Mouse (Mus musculus) layer of hippocampus, adult 9-10 months (tissue): ENCODE measurements around the gene Wdr31.

Experiments
- DNase-seq: peaks from one replicate; pipeline ENCODE4 v3.0.0; 2022; ENCODE audit warnings: low spot score

Gene Wdr31

DNA sequence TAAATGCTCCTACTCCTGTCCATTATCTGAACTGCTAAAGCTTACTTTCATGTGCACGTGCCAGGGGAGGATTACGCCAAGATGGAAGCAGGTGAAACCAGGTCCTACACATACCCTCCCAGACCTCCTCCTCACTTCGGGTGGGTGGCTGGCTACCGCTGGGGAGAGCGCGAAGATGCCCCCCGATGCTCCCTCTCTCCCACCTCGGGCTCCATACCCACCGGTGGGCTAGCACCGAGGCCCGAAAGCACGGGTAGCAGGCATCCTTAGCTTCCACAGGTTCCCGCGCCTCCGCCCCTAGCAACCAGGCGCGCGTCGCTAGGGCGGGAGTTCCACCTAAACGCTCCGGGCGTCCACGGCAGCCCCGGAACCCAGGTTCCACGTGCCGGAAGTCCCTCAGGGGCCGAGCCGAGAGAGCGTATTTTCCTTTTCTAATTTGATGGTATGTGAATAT lies at the start of gene Wdr31:
TSS of gene Wdr31 (minus strand) at position 299 of the 454 bp plus-strand sequence.
- peak; percentile 59 for DNase-seq

GRCm38 (mm10) chr4:62519849-62520233 lies 49.1 kb upstream of the Wdr31 start, which contains the start of gene Alad:
Gene Alad (minus strand): TSS chr4:62519918.
- no peak for DNase-seq

- no peak for DNase-seq
Measured at GRCm38 (mm10) chr4:62519122-62519848, 48.6 kb upstream of the Wdr31 start.

GRCm38 (mm10) chr4:62518416-62519121 lies 47.9 kb upstream of the Wdr31 start:
- no peak for DNase-seq

- no peak for DNase-seq
Measured at GRCm38 (mm10) chr4:62517538-62518415, 47.1 kb upstream of the Wdr31 start.

GRCm38 (mm10) chr4:62517046-62517445 lies 46.4 kb upstream of the Wdr31 start:
- DNase-seq = no peak

DNA sequence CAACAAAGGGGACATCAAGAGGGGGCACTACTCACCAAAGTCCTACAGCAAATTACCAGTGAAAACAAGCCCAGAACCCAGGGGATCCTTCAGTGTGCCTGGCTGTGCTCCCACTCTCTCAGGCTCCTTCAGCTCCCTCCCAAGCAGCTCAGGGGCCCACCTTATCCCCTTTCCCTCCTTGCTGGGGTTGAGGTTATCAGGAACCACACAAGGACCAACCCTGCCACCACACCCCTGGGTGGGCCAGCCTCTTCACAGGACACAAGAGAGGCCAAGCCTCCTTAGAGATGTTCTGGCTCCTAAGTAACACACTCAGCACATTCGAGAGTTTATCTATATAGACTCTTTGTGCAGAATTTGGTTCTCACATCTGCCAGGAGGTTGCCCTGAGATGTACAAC lies 45.9 kb upstream of the Wdr31 start:
- no peak for DNase-seq

DNA sequence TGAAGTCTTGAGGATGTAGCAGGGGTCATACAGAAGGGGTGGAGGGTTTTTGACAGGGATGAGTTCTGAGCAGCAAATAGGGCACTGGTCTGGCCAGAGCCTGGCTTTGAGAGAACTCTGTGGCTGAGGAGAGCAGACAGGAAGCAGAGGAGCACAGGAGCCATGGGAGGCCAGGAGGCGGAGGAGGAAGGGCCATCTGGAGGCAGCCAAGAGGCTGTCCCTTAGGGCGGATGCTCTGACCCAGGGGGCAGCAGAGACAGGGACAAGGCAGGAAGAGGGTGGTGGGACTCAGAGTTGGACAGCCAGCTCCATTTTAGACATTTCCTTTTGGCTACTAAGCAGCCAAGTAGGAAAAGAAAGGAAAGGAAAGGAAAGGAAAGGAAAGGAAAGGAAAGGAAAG lies 45.4 kb upstream of the Wdr31 start:
- no peak for DNase-seq

DNA sequence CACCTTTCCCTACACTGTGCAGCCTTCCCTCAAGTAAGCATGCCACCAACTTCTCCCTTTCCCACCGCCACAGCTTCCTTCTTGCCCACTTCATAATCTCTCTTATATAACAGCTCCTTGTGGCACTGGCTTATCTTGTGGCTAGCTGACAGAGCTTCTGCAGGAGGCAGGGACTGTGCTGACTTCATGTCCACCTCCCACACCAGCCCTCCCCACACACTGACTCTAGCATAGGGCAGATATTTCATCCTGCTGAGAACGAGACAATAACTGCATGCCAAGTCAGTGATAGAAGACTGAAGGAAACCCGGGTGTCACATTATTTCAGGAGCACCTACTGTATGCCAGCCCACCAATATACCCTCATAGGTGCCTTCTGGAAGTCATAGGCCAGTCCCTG lies 44.8 kb upstream of the Wdr31 start:
- no peak for DNase-seq

GRCm38 (mm10) chr4:62514995-62515394 lies 44.3 kb upstream of the Wdr31 start:
- no peak for DNase-seq

DNA sequence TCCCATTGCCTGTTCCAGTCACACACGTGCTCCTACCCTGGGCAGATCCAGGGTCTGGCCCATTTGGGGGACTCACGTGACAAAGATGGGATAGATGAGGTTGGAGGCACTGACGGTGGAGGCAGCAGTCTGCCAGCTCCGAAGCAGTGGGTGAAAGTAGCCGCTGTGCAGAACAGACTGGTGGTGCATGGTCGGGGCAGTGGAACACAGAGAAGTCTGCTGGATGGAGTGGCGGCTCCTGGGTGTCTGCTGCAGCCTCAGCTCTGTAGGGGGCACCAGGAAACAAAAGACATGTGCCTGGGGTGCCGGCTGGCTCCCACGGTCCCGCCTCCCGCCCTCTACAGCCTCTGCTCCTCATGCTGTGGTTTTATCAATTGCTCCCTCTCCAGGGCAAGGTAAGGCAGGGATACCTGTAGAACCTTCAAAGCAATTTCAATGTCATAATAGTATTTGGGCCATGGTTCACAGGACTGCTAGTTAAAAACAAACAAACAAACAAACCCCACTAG lies 43.4 kb upstream of the Wdr31 start:
- DNase-seq = no peak

DNA sequence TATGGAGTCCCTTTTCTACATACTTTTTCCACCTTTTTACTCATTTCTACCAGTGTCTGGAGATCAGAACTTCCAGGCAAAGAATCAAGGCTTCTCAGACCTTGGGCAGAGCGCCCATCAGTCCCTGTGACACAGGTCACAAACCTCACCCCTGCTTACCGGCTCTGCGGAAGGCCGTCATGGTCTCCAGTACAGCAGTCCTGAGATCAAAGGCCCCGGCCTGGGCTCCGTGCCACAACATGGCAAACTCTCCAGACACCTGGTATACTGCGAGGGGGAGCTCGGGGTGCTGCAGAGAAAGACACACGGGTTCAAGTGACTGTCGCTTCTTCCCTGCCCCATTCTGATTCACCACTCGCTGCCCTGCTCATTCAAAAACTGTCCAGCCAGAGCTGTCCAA lies 39.2 kb upstream of the Wdr31 start:
- DNase-seq = no peak

DNA sequence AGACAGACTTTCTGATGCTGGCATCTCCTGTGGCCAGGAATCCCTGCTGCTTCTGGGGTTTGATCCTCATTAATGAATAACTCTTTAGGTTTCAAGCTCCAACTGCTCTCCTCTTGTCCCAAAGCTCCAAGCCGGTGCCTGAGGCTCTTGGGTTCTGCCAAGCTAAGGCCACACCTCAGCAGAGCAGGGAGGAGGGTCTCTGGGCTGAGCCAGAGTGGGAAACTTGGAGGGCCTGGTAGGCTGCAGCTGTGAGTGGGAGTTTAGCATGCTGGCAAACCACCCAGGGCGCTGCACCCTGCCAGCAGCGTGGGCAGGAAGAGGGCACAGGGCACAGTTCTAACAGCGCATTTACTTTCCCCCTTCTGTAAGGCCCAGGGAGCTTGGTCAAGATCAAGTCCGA lies 38.1 kb upstream of the Wdr31 start:
- no peak for DNase-seq

DNA sequence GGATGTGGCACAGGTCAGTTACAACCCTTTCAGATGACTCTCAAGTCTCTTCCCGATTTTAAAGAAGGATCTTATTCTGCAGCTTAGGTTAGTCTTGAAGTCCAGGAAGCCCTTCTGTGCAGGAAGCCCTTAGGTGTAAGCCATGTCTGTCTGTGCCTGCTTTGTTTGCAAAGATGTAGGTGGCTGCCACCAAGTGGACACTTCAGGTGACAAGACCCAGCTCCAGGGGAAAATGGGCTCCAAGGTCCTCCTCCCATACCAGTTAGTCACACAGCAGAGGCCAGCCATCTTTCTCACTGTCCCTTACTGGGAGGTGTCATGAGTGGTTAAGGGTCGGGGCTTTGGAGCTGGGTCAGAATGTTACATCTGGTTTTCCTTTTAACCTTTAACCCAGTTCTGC lies 36.1 kb upstream of the Wdr31 start:
- no peak for DNase-seq

GRCm38 (mm10) chr4:62505991-62506390 lies 35.3 kb upstream of the Wdr31 start:
- DNase-seq = no peak

- DNase-seq = no peak
Measured at GRCm38 (mm10) chr4:62503374-62503970, 32.8 kb upstream of the Wdr31 start, which contains the start of gene Hdhd3. Gene Hdhd3 (minus strand): TSS chr4:62503467.

DNA sequence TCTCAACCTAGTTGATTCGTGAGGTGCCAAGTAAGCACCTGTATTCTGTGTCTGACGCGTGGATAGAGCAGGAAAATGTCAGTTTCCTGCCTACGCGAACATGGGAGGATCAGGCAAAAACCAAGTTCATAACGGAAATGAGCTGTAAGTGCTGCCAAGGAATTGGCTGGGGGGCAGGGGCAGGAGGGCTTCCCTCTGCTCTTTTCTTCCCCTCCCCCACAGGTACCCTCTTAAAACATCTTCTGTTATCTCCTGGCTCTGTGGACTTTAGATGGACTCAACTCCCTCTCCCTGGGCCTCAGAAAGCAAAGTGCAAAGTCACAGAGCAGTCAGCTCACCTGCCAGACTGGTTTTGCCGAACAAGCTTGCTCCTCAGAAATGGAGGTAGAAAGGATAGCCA lies 32.3 kb upstream of the Wdr31 start:
- DNase-seq = no peak

GRCm38 (mm10) chr4:62501964-62502732 lies 31.5 kb upstream of the Wdr31 start:
- peak; percentile 80 for DNase-seq

DNA sequence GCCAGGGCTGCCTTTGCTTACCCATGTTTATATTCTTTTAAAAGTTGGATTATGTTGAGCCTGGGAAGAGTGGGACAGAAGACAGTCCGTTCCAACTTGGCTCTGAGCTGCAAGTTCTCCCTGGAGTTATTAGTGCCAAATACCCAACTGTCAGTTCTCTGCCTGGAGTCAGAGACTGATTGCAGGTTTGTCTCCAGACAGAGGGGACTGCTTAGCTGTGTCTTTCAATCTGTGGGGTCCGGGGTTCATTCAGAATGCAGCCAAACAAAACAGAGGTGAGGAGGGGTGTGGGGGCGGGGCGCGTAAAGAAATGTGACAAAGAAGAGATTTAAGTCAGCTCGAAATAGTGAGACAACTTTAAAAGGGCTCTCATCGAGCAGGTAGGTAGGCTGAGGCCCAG lies 30.8 kb upstream of the Wdr31 start:
- no peak for DNase-seq

- no peak for DNase-seq
Measured at GRCm38 (mm10) chr4:62500799-62501198, 30.1 kb upstream of the Wdr31 start.

- no peak for DNase-seq
Measured at GRCm38 (mm10) chr4:62496815-62497214, 26.1 kb upstream of the Wdr31 start.
